Mouse (Mus musculus): ENCODE data around the gene Nmt1.

DNA sequence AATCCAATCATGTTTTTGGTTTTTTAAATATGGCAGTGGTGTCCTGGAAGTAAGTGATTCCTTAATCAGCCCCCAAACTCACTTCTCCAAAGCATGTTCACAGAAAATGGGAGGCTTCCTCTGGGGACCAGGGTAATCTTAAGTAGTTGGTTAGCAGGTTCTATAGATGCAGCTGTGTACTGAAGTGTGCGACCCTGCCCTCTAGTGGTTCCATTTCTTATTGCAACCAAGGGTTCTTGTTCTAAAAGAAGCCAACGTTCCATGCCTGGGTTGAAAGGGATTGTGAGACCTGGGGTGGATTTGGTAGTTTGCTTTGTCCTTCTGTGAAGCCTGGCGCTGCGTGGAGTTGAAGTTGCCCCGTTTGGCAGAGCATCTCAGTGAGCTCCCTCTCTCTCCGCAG lies 26.8 kb downstream of the Nmt1 start:
- TF ChIP-seq POLR2A (IDR thresholded peaks at IDR 0.05; ENCODE audit: borderline replicate concordance, insufficient read depth, low read length): no peak
- TF ChIP-seq CTCF (IDR thresholded peaks at IDR 0.05; ENCODE audit: borderline replicate concordance, insufficient read depth, low read depth, low read length): peak; percentile 60; the same call in 1 of the 2 replicates

Measured in cerebellum, adult 2 months (tissue).